Mouse (Mus musculus) myocyte (in vitro differentiated cells): ENCODE measurements at regions not wholly inside any gene's neighbourhood (a gene's known extent, or its start where the extent isn't known, plus 50 kb on each side); places are given as distances from the start of the nearest gene placed in this dataset.

Experiments
- H3K27me3 ChIP-seq: one replicate; pipeline ENCODE4 v1.6.1; 2011; ENCODE audit not compliant: control insufficient read depth, insufficient read depth, insufficient read length
- H3K36me3 ChIP-seq: one replicate; pipeline ENCODE4 v1.6.1; 2011; ENCODE audit not compliant: control insufficient read depth, insufficient read depth
- H3K4me2 ChIP-seq: one replicate; pipeline ENCODE4 v1.6.1; 2011; ENCODE audit warnings: low read depth, control low read depth
- H3K4me3 ChIP-seq: one replicate; pipeline ENCODE4 v1.5.1; 2011; ENCODE audit warnings: mild to moderate bottlenecking, control low read depth, moderate library complexity
- H3K79me2 ChIP-seq: one replicate; pipeline ENCODE4 v1.6.1; 2011; ENCODE audit not compliant: control insufficient read depth, insufficient read depth
- H3ac ChIP-seq: one replicate; pipeline ENCODE4 v1.6.1; 2011; ENCODE audit not compliant: control insufficient read depth, insufficient read length
- CEBPB ChIP-seq: IDR thresholded peaks from 2 replicates; pipeline ENCODE4 v1.6.1; 2011; ENCODE audit warnings: mild to moderate bottlenecking, moderate library complexity; ENCODE audit not compliant: poor library complexity, insufficient read depth, severe bottlenecking
- E2F4 ChIP-seq: IDR thresholded peaks from one replicate; pipeline ENCODE4 v1.6.1; 2011; ENCODE audit warnings: mild to moderate bottlenecking, control low read depth, moderate library complexity; ENCODE audit not compliant: insufficient read depth
- MAX ChIP-seq: IDR thresholded peaks from one replicate; pipeline ENCODE4 v1.6.1; 2011; ENCODE audit warnings: low read depth, mild to moderate bottlenecking, control low read depth
- MYOD1 ChIP-seq, 3 experiments: IDR thresholded peaks; one replicate each; pipeline ENCODE4 v1.6.1; 2011; ENCODE audit warnings: control low read depth in 2 of 3, low read depth in 2 of 3, mild to moderate bottlenecking in 2 of 3, moderate library complexity in 1 of 3; ENCODE audit not compliant: insufficient read length in 2 of 3, control insufficient read depth in 1 of 3
- MYOG ChIP-seq, 3 experiments: IDR thresholded peaks; one replicate each; pipeline ENCODE4 v1.6.1; 2011; ENCODE audit warnings: control low read depth in 2 of 3, low read depth in 2 of 3, mild to moderate bottlenecking in 2 of 3; ENCODE audit not compliant: insufficient read length in 2 of 3, control insufficient read depth in 1 of 3, insufficient read depth in 1 of 3
- POLR2A ChIP-seq: IDR thresholded peaks from one replicate; pipeline ENCODE4 v1.6.1; 2011; ENCODE audit warnings: low read depth, mild to moderate bottlenecking, control low read depth, moderate library complexity; ENCODE audit not compliant: insufficient read length
- POLR2AphosphoS2 ChIP-seq: IDR thresholded peaks from one replicate; pipeline ENCODE4 v1.6.1; 2011; ENCODE audit warnings: low read depth, control low read depth; ENCODE audit not compliant: insufficient read length
- REST ChIP-seq: IDR thresholded peaks from one replicate; pipeline ENCODE4 v1.6.1; 2011; ENCODE audit warnings: mild to moderate bottlenecking, control low read depth, moderate library complexity; ENCODE audit not compliant: insufficient read depth, insufficient read length
- SRF ChIP-seq: IDR thresholded peaks from one replicate; pipeline ENCODE4 v1.6.1; 2011; ENCODE audit warnings: low read depth; ENCODE audit not compliant: control insufficient read depth, insufficient read length
- TCF12 ChIP-seq: IDR thresholded peaks from one replicate; pipeline ENCODE4 v1.6.1; 2011; ENCODE audit warnings: mild to moderate bottlenecking, control low read depth; ENCODE audit not compliant: poor library complexity, insufficient read depth, severe bottlenecking
- TCF3 ChIP-seq: IDR thresholded peaks from one replicate; pipeline ENCODE4 v1.6.1; 2011; ENCODE audit warnings: low read depth, control low read depth; ENCODE audit not compliant: insufficient read length
- USF1 ChIP-seq: IDR thresholded peaks from one replicate; pipeline ENCODE4 v1.6.1; 2011; ENCODE audit warnings: low read depth, mild to moderate bottlenecking, control low read depth, moderate library complexity

DNA sequence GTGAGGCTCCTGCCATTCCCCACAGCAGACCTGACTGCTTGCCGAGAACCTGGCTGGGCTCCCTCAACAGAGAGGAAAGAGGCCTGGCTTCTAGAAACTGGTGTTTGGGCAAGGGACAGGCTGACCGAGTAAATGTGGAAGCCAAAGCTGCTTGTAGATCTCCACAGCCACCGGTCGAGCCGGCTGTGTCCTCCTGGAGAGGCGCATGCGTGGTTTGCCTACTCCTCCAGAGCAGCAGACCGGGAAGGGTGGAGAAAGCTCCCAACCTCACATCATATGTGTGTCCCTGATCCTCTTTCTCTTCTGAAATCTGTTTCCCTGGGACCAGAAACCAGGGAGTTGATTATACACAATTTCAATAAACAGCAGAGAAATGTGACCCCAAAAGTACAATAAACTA is 92.0 kb downstream of the Dad1 start:
- no peaks in the 10 kb centered on the region for H3K36me3 ChIP-seq
- H3K27me3 ChIP-seq, result no peaks in the 10 kb centered on the region
- H3K79me2 ChIP-seq, result no peaks in the 10 kb centered on the region
- TF ChIP-seq MAX, result no peak
- TF ChIP-seq E2F4, result no peak
- no peak for TF ChIP-seq MYOD1 (IDR thresholded peaks at IDR 0.05; ENCODE audit: control insufficient read depth in 1 of 3, insufficient read length in 2 of 3, low read depth in 2 of 3)
- TF ChIP-seq SRF, result no peak
- no peak for TF ChIP-seq POLR2AphosphoS2
- no peak for TF ChIP-seq REST
- no peak for TF ChIP-seq USF1
- TF ChIP-seq TCF3, result no peak
- no peak for TF ChIP-seq POLR2A
- no peak for TF ChIP-seq CEBPB
- TF ChIP-seq MYOG (IDR thresholded peaks at IDR 0.05; ENCODE audit: control insufficient read depth in 1 of 3, insufficient read depth in 1 of 3, insufficient read length in 2 of 3, low read depth in 2 of 3), result no peak
- TF ChIP-seq TCF12, result no peak
- H3K4me2 ChIP-seq, result no peak overlapping the region
- no peak overlapping the region for H3K4me3 ChIP-seq
- no peak overlapping the region for H3ac ChIP-seq

DNA sequence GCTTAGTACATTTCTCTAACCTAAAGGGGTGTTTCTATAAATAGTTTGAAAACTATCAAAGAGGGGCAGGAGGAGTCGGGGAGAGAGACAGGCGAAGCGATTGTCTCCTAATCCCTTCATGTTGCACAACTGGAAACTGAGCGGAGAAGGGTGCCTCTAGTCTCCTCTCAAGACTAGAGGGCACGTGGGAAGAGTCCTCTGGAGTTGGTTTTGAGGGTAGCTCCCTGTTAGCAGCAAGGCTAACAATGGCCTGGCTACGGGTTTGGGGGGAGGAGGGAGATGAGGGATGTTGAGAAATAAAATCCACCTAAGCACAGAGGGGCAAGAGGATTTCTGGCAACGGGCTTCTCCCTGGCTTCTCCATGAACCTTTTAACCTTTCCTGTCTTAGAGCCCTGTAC is 92.7 kb downstream of the Dad1 start:
- TF ChIP-seq CEBPB (no peak), POLR2A (no peak), TCF12 (no peak), MYOG (IDR thresholded peaks at IDR 0.05; ENCODE audit: control insufficient read depth in 1 of 3, insufficient read depth in 1 of 3, insufficient read length in 2 of 3, low read depth in 2 of 3) (no peak), SRF (no peak), E2F4 (no peak), REST (no peak), USF1 (no peak), MAX (no peak), TCF3 (no peak), POLR2AphosphoS2 (no peak), MYOD1 (IDR thresholded peaks at IDR 0.05; ENCODE audit: control insufficient read depth in 1 of 3, insufficient read length in 2 of 3, low read depth in 2 of 3) (no peak)
- H3ac ChIP-seq, result no peak overlapping the region

DNA sequence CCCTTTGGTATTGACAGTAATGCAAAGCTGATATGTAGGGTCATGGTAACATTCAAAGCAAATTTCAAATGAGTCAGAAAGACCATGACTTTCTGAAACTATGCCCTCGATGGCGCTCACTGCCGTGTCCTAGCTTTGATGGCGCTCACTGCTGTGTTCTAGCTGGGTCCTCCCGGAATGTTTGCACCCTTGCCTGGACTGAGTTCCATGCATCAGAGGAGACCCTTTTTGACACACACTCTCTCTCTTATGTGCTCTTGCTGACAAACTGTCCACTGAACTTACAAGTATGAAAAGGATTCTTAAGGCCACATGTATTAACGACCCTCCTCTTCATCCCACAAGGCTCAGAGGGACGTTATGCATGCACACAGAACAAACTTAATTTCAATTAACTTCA is 94.1 kb downstream of the Dad1 start:
- Histone ChIP-seq H3K27me3 (no peaks in the 10 kb centered on the region), H3K4me3 (no peak overlapping the region), H3K4me2 (no peak overlapping the region), H3K36me3 (no peaks in the 10 kb centered on the region), H3ac (no peak overlapping the region), H3K79me2 (no peaks in the 10 kb centered on the region)
- TF ChIP-seq MYOD1 (IDR thresholded peaks at IDR 0.05; ENCODE audit: control insufficient read depth in 1 of 3, insufficient read length in 2 of 3, low read depth in 2 of 3) (no peak), CEBPB (no peak), REST (no peak), TCF3 (no peak), E2F4 (no peak), MYOG (IDR thresholded peaks at IDR 0.05; ENCODE audit: control insufficient read depth in 1 of 3, insufficient read depth in 1 of 3, insufficient read length in 2 of 3, low read depth in 2 of 3) (no peak), TCF12 (no peak), MAX (no peak), SRF (no peak), POLR2A (no peak), USF1 (no peak), POLR2AphosphoS2 (no peak)

More for the DNA sequence above, 92.7 kb downstream of the Dad1 start:
- Histone ChIP-seq H3K4me3 (no peak overlapping the region), H3K79me2 (no peaks in the 10 kb centered on the region), H3K4me2 (no peak overlapping the region), H3K36me3 (no peaks in the 10 kb centered on the region), H3K27me3 (no peaks in the 10 kb centered on the region)

DNA sequence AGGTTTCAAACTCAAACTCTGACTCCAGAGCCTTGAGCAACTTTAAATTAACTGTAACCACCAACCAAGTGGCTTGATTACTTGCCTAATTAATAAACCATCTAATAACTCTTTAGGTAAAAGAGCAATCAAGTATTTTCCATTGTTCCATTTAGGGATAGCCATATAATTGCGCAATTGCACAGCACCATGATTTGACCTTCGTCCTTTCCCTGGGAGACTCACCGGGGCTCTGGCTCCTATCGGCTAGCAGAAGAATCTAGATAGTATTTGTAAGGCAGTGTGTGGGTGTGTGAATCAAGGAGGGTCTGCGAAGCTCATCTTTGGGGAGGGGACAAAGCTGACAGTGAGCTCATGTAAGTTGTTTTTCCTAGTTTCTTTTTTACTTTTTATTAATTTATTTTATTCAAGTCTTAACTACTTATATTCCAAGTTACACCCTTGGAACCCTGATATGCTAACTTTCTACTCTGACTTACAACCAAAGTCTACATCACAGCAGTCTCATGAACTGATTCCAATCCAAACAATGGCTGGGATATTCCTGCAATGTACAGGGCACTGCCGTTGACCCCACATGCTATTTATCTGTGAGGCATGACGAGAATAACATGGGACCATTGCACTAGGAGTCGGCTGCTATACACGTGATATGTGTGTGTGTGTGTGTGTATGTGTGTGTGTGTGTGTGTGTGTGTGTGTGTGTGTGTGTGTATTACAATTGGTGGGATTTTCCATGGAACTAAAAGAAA is 95.5 kb downstream of the Dad1 start:
- no peak for TF ChIP-seq TCF12
- TF ChIP-seq POLR2A, result no peak
- TF ChIP-seq E2F4, result no peak
- TF ChIP-seq MAX, result no peak
- 0 out of 2 replicates have a peak, but pooled peaks have one; percentile 37 for TF ChIP-seq CEBPB
- TF ChIP-seq USF1, result no peak
- Histone ChIP-seq H3K36me3 (no peaks in the 10 kb centered on the region), H3K4me2 (no peak overlapping the region), H3K27me3 (no peaks in the 10 kb centered on the region), H3K79me2 (no peaks in the 10 kb centered on the region), H3K4me3 (no peak overlapping the region), H3ac (no peak overlapping the region)
